Mouse (Mus musculus) small intestine, adult 2 months (tissue): ENCODE data around the gene Pknox2.

ENCODE experiments used
- CTCF ChIP-seq: fragments of 200-500 bp; IDR thresholded peaks from 2 replicates; pipeline ENCODE4 v1.5.1; 2012; ENCODE audit warnings: low read depth, mild to moderate bottlenecking, control low read depth, inconsistent platforms, low read length, moderate library complexity, mixed read lengths; ENCODE audit not compliant: insufficient replicate concordance, insufficient read length; ENCODE audit errors: extremely low read depth
- POLR2A ChIP-seq: fragments of 200-500 bp; IDR thresholded peaks from 2 replicates; pipeline ENCODE4 v1.6.1; 2012; ENCODE audit warnings: low read depth, mild to moderate bottlenecking, control low read depth, inconsistent platforms, low read length, moderate library complexity

GRCm38 (mm10) chr9:37093086-37093485 lies 54.1 kb downstream of the Pknox2 start:
- TF ChIP-seq CTCF (no peak), POLR2A (no peak)
